Mouse (Mus musculus) ZHBTc4 (cell line): Measurements from ENCODE around the gene Gm3460.
"Not testable (repeated sequence)": the region's sequence is repeated elsewhere in the genome, so short reads cannot be mapped to it uniquely, and the experiment has no call there.

Source experiments
- DNase-seq: peaks from one replicate; pipeline ENCODE4 v3.0.0-alpha.2; 2011; ENCODE audit warnings: low read depth, low spot score

Gene Gm3460

GRCm38 (mm10) chr14:6622318-6622717 lies at the start of gene Gm3460:
TSS of gene Gm3460 (minus strand) at chr14:6622418.
- not testable (repeated sequence) for DNase-seq

GRCm38 (mm10) chr14:6606436-6606835 lies 15.8 kb downstream of the Gm3460 start:
- DNase-seq = not testable (repeated sequence)

GRCm38 (mm10) chr14:6605004-6605403 lies 17.2 kb downstream of the Gm3460 start:
- not testable (repeated sequence) for DNase-seq

- DNase-seq = not testable (repeated sequence)
These were observed 17.7 kb downstream of the Gm3460 start for GRCm38 (mm10) chr14:6604551-6604950.

- not testable (repeated sequence) for DNase-seq
These were observed 31.7 kb downstream of the Gm3460 start, which contains the start of gene Gm3629 for GRCm38 (mm10) chr14:6590513-6590912. TSS of gene Gm3629 (minus strand) at chr14:6590613.
